Mouse (Mus musculus) left cerebral cortex, adult 8-10 months (tissue): ENCODE measurements at regions not wholly inside any gene's neighbourhood (a gene's known extent, or its start where the extent isn't known, plus 50 kb on each side); places are given as distances from the start of the nearest gene placed in this dataset.

Experiments used
- DNase-seq, 2 experiments: peaks; one replicate each; pipeline ENCODE4 v3.0.0; 2022; ENCODE audit warnings: low spot score in 2 of 2

DNA sequence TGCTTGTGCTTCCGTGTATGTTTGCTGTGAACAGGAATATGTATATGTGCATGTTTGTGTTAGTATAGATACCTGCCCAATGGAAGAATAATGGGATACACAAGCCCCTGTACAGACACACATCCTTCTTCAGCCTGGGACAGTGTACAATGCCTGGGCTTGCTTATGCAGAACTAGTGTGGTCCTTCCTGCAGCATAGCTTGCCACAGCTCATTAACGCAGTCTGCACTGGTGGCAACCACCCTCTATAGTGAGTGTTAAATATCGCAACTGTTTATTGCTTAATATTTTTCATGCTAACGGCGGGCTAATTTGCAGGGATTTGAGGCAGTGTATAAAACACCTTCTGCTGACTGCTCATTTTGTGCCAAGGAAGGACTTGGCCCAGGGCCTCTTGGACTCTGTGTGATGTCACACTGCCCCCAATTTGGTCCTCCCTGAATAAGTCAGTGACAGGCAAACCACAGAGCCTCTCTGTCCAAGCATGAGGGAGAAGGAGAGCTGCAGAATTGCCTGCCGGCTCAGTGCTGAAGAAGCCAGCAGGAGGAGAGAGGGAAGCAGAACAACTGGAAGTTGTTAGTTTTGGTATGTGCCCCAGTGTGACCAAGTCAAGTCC lies 193.4 kb upstream of the Kdm8 start:
- no peak for DNase-seq

DNA sequence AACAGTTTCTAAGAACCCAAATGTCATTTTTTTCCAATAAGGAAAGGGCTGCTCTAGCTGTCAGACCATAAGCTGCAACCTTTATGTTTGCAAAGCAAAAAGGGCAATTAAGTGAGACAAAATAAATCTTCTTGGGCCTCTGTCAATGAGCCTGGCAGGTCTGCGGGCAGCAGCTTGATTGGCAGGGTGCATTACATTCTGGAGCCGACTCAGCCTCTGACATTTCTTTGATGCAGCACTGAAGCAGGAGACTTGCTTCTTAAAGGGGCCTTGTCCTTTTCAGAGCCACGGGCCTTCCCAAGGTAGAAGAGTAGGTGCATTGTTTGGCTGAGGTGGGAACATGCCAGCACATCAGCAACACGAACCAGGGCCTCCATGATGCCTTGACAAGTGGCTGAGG lies 190.2 kb upstream of the Kdm8 start:
- DNase-seq = no peak

DNA sequence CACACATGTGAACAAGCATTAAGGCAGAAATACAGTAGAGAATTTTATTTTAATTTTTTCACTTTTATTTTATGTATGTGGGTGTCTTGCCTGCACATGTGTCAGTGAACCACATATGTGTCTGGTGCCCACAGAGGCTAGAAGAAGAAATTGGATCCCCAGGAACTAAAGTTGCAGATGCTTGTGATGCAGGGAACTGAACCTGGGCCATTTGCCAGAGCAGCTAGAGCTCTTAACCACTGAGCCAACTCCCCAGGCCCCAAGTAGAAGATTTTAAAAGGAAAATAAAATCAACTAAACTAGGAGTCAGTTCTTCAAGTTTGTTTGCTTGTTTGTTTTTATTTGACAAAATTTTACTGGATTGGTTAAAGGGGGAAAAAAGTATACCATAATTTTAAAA lies 185.5 kb upstream of the Kdm8 start:
- no peak for DNase-seq

DNA sequence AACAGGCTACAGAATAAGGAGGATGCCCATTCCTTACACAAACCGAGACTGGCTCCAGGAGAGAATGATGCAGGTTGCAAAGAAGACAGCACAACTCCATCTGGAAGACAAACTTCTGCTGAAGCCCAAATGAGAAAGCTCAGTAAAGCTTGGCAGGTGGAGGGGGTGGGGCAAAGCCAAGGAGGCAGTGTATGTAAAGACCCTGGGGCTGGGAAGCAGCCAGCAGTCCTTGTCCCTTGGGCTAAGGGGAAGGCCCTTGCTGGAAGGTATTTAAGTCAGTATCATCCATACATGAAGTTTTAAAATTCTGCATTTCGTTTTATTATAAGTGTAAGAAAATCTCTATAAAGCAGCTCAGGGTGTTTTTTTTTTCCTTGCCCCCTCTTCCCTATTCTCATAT lies 182.3 kb upstream of the Kdm8 start:
- no peak for DNase-seq

DNA sequence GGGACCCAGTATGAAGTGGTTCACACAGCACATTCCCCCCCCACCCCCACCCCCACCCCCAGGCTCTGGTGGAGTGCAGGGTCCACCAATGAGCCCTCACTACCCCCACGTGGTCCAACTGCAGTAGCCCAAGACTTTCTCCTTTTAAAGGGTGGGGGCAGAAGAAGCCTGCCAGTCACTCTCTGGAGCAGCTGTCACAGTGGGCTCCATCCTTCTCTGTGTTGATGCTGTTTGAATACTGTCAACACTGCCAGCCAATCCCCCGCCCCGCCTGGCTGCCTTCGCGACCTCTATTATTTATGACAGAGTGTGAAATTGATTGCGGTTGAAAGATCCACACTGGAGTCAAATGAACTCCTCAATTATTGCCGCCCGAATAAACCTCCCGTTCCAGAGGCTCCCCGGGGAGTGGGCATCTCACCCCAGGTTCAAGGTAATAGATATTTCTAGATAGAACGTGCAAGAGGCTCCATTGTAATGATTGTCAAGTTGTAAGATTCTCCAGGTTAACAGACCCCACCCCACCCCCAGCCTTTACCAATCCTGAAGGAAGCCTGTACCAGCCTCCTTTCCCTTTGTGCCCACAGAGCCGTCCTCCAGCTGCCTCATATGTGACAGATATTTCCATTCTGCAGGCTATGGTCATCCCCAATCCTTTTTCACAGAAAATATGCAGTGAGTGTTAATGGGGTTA lies 181.7 kb upstream of the Kdm8 start:
- no peak for DNase-seq

DNA sequence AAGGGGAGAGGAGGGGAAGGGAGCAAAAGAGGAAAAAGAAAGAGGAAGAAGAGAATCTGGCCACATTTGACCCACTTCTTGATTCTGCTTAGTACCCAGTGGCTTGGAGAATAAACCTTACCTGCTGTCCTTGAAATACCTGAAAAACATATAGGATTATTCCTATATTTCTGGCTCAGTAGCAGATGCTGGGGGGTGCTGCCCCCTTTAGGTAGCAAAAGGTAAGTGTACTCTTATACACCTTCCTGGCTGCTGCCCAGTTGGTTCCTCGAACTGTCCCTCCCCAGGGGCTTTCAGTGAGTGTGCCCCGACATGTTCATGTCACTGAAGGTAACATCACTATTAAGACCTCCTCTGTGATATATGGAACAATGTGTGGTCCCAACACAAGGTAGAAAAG lies 180.7 kb upstream of the Kdm8 start:
- DNase-seq = no peak

DNA sequence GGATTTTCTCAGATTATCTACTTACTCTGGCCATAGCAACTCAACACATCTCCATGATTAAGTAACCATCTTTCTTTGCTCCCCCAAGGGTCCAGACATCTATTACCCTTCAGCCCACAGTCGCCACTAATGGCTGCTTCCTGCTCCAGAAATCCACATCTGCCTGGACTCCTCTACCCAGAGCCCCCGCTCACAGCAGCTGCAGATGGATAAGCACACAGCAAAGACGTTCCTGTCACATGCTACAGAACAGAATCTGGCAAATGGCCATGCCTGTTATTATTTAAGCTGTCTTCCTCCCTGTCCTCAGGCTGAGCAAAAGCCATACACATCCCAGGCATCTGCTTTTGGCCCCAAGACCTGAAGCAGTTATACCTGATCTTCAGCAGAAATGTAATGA lies 173.8 kb upstream of the Kdm8 start:
- no peak for DNase-seq

DNA sequence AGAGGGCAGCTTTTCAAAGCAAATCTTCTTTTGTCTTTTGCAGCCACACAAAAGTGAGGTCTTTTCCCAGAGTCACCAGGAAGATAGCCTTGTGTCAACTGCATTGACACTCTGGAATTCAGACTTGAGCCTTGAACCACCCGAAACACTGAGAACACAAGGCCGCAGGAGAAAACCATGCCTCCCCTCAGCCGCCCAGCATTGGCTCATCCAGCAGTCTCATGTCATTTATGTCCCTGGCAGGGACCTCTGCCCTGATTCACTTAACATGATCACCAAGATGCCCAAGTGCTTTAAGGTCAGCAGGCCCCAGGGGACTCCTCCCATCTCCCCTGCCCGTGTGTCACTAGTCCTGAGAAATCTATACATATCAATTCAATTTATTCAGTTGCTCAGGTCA lies 173.1 kb upstream of the Kdm8 start:
- DNase-seq = no peak

DNA sequence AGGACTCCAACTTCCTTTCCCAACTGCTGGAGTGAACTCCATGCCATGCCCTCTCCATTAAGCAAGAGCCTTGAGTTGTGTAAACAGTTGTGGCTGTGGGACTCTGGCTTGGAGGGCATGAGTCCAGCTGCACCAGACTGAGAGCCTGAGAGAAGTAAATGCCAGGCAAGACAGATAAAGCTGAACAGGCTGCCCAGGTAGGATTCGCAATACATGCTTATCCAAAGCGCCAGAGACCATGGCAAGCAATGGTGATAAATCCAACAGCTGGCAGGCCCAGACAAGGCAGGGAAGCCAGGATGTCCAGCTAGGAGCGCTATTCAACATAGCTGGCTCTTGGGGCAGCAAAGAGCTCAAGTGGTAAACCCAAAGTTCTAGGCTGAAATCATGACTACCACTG lies 163.1 kb upstream of the Kdm8 start:
- no peak for DNase-seq

DNA sequence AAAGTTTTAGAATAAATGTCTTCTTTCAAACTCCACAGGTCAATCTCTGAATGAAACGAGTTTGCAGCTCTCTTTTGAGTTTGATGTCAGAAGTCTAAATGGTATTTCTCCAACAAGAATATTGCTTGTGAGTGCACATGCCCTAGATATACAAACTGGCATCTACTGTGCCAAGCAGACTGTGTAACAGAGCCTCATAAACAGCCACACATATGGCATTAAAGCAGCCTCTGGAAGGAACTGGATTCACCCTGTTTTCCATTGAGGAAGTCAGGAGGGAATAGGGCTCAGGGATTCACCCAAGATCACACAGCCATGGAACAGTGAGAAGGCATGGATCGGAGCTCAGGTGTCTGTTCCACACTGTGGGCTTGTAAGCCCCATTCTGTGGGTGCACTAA lies 149.2 kb upstream of the Kdm8 start:
- no peak for DNase-seq

DNA sequence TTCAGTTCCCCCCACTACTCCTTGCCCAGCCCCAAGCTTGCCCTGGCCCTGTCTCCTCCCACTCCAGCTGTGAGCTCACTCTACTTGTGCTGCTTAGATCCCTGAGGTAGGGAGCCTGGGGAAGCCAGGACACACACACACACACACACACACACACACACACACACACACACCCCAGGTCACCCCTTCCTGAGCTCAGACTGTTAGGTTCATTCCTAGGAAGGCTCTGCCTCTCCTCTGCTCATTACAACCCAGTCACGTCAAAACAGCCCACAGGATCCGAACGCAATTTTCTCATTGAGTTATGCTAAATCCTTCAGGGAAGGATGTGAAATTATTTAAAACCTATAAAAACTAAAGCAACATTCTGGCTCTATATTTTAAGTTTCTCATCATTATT lies 136.0 kb upstream of the Kdm8 start:
- DNase-seq = no peak

DNA sequence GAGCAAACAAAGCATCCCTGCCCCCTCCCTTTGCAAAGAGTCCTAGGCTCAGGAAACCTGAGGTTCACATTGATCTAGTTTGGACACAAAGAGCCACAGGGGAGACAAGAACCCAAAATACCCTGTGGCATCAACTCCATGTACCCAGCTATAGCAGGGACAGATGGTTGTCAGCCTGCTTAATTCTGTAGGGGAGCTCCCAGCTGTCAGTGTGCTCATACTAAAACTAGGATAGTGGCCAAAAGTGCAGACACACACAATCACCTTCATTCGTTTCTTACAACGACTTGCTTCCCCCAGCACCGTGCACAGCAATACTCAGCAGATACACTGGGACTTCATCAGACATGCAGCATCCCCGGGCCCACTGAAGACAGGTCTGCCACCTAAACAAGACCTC lies 133.5 kb upstream of the Kdm8 start:
- DNase-seq = peak; percentile 2 to 17

DNA sequence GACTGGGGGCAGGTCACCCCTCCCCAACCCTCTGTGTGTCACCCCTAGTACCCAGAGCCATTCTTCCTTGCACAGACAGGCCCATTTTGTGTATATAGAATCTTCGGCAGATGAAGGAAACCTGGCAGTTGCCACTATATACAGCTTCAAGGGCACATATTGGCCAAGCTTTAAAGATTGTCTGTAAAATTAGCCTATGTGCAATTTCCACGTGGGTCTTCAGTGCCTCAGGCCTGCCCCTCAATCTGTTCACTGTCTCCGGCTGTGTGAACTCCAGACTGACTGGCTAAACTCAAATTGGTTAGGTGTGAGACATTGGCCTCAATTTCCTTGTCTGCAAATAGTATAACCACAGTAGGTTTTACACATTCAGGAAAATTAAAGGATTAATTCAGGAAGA lies 130.9 kb upstream of the Kdm8 start:
- no peak for DNase-seq

DNA sequence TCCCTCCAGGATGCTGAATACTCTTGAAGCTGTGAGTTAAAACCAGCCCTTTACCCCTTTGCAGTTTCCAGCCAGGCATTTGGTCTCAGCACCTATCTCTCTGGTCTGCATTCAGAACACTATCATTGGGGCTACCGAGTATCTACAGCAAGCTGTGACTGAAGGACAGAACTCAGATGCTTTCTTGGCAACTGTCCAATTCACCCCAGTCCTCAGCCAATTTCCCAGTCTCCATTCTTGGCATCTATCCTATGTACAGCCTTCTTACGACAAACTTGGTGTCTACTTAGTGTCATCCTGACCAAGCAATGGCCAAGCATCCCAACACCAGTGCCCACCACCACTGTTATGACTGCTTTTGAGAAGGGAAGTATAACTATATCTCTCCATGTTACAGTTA lies 109.7 kb upstream of the Kdm8 start:
- DNase-seq = no peak

DNA sequence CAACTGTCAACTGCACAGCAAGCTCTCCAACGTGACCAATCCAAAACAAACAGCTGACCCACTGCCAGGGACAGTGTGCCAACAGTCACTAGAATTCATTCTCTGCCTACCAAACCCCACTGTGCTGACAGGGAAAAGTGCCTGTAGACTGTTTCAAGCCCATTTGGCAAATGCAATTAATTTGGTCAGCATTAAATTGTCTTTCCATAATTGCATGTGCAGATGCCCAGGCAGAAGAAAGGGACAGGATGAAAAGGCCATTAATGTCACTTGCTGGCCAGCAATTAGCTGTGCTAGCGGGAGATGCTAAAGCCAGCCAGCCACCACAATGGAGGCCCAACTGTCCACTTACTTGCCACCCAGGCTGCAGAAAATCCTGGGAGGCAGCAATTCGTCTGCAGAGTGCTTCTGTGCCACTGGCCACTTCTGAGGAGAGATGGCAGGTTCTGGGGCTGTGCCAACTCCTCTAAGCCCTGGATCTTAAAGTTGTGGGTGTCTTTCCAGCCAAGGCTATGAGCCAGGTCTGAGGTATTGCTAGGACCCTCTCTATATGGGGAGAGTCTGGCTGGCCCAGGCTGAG lies 108.8 kb upstream of the Kdm8 start:
- no peak for DNase-seq

DNA sequence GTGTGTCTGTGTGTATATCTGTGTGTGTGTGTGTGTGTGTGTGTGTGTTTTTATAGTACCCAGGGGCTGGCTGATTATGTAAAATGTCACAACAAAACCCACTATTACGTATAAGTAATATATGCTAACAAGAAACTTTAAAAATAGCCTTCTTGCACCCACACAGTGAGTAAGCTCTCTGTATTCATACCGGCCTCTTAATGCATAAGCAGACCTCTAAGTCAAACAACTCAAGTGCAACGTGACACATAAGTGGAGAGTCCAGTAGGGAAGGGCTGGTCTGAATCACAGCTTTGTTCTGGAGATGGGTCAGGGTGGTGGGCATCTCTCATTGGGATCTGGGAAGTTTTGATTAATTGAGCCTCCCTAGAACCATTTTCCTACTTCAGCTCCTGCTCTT lies 107.7 kb upstream of the Kdm8 start:
- no peak for DNase-seq

DNA sequence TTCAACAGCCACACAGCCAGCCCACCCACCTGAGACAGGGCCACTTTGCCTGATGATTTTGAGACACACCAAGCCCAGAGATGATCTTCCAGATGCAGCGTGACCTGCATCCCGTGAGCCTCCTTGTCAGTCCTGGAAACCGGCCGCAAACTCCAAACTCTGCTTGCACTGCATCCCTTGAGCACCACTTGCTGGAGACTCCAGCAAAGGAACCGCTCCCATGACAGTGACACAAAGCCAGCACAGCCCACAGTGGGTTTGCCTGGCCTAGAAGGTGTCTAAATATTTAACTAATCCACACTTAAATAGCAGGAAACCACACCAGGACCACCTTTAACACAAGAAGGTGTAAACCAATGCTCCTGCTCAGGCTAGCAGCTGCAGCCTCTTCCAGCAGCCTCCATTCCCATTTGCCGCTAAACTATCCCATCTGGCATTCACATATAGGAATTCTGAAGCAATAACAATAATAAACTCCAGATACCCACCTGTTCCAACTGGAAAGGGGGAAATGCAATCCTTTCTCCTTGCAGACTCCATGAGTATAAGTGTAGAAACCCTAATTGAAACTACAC lies 106.2 kb upstream of the Kdm8 start:
- DNase-seq = no peak

DNA sequence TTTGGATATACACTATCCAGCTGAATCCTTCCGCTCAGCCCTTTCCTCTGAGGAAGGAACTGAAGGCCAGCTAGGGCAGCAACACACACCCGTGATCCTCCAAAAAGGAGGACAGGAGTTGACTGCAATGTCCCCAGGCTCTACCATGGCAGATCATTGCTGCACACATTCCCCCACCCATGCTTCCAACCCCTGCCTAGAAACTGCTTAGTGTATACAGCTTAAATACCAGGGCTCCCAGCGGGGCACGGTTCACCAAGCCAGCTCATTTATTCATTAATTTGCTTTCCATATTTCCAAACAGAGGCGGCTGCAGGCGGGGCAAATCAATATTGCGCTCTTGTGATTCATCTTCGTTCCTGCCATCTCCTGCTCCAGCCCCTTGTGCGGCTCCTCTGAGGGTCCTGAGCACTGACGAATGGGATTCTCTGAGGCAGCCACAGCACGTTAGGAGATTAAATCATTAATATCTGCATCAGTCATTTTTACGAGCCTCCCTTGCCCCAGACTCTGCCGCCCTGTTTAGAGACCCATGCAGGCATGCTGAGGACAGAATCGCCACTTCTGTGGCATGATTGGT lies 104.1 kb upstream of the Kdm8 start:
- DNase-seq = no peak

DNA sequence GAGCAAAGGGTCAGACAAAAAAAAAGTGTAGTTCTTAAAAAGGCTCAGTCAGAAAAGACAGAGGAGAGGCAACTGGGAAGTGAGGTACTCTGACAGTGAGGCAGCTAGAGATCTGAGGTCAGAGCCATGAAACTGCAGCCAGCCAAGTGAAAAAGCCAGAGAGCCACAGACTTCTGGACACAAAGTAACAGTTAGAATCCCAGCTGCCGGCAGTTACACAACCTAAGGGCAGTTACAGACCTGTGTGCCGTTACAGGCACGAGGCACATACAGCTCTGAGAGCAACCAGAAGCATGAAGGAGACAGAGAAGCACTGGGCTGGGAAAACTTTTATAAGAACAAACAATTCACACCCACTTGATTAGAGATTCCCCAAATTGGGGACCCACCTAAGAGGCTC lies 94.9 kb upstream of the Kdm8 start:
- no peak for DNase-seq

DNA sequence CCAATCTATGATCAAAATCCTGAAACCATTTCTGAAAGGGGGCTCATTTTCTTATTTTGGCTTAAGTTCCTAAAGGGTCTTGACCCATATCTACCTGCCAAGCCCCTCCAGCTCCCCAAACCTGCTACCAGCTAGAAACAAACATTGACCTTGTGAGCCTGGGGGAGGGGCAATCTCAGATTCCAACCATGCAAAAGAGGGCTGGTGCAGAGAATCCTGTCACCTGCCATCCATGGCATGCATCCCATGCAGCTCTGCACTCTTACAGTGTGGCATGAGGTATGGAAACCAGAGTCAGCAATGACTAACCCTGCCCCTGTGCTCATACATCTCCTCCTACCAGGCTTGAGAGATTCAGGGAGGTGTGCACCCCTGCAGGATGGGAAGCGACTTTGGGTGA lies 90.3 kb upstream of the Kdm8 start:
- DNase-seq = no peak

DNA sequence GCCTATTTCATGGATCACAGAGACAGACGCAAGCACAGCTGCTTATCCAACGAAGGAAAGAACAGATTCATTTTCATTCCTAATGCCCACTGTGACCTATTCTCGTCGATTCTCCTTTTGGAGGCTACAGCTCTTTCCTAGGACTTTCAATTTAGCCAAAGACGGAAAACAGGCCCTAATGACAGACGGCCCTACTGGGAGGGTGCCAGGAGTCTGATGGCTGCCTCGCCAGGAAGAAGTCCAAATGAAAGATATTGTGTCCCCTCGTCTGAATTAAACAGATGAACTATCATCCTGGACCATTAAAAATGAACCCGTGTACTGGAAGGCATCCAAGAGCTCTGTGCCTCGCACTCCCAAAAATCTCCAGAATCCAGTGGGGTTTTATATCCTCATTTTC lies 89.5 kb upstream of the Kdm8 start:
- no peak for DNase-seq

DNA sequence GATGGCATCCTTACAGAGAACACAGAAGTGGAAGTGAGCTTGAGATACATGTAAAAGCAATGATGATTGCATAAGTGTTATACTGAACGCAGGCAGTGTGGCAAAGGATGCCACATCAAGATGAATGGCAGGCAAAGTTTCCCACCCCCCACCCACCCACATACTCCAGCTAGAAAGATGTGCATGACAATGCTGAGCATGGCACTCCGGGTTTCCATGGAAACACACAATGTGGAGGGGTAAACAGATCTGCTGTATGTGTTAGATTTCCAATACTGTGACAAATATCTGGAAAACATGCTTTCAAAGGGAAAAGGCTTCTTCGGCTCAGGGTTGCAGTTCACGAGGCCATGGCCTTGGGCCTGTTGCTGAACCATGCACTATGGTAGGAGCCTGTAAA lies 86.5 kb upstream of the Kdm8 start:
- DNase-seq = peak in 1 of 2 experiments; percentile 18

DNA sequence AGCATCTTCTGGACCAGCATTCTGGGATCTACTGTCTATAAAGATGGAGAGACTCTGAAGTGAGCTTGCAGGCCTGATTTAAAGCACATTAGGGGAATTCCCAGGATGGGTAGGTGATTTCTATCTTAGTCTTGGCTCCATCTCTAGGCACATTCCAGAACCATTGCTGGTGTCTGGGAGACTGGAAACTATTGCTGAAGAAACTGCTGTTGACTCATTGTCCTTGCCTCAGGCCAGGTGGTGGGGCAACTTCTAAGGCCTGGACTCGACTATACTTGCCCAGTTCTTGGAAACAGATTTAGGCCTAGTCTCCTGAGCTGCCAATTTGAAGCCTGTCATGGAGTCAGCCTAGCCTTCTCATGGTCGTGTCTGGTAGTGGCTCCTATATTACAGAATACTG lies 61.5 kb upstream of the Kdm8 start:
- no peak for DNase-seq
